Mouse (Mus musculus) liver, adult 2 months (tissue): ENCODE results near the gene Sned1.

Source experiments
- CTCF ChIP-seq: fragments of 200-500 bp; IDR thresholded peaks from 2 replicates; pipeline ENCODE4 v1.5.1; 2011; ENCODE audit warnings: low read depth, low read length, control low read depth
- POLR2A ChIP-seq: fragments of 200-500 bp; IDR thresholded peaks from 2 replicates; pipeline ENCODE4 v1.6.1; 2011; ENCODE audit warnings: low read length, control low read depth; ENCODE audit not compliant: insufficient read depth; ENCODE audit errors: extremely low read depth

DNA sequence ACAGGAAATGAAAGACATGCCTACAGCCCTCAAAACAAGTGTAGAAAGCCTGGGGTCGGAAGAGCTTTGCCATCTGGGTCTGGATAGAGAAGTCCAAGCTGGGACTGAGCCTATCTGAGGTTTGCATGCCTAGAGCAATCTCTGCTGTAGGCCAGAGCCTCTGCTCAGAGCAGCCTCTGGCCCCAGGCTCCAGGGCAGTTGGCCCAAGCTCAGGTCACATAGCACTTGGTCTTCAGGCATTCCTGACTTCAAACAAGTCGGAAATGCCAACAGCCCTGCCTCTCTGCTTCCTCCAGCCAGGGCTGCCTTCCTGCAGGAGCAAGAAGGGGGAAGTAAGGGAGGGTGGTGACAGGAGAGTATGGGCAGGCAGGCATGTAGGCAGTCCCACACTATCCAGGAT, 10.3 kb downstream of the Sned1 start:
- TF ChIP-seq CTCF (no peak), POLR2A (no peak)
